Comparison of ENCODE assay signal across 8 mouse cellular contexts in the genomic region with DNA sequence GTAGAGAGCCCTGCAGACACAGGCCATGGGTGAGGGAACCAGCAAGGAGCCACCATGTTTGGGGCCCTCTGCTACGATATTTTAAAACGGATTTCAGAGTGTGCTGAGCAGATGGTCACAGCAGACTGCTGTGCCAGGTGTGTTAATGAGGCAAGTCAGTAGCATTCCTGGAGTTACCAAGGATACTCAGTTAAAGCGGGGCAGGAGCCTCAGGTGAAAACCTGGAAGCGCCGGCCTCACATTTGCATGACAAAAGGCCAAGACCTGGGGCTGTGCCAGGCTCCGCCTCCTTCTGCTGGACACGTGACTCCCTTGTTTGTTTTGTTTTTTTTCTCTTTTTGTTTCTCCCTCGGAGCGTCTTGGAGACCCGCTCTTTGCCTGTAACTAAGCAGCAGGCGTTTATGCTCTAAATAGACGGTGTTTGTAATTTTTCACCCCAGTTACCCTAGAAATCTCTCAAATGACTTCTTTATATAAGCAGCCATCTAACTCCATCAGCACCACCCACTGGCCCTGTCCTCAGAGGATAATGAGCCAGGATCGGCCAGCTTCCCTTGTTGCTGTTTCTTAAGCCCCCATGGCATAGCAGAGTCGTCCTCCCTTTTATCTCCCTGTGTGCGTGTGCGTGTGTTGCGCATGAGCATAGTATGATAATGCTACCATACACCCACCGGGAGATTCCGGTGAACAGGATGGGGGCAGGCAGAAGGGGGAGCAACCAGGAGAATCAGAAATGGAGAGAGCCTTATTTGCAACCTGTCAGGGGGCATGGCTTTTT.
DNase-seq lines count a peak whose midpoint lies in the region; ATAC-seq lines count a peak whose summit lies in the region.

No protein-coding gene starts in this region.

- peak overlapping the region; percentile 57 for H3K9ac ChIP-seq in forebrain, embryonic 16.5 days (replicated peaks; ENCODE audit: low read depth, low read length)
- H3K9ac ChIP-seq in intestine, embryonic 15.5 days = no peak overlapping the region
- H3K9ac ChIP-seq in stomach, embryonic 15.5 days = no peak overlapping the region

- WGBS in forebrain, embryonic 16.5 days = under 1% methylated on average over 19 of the region's 19 CpGs
- WGBS in intestine, embryonic 15.5 days = 18% methylated on average over 19 of the region's 19 CpGs
- WGBS in stomach, embryonic 15.5 days = 11% methylated on average over 19 of the region's 19 CpGs

- H3K9me3 ChIP-seq in forebrain, embryonic 16.5 days (ENCODE audit: control insufficient read depth, low read length) = no peaks in the 10 kb centered on the region
- no peaks in the 10 kb centered on the region for H3K9me3 ChIP-seq in intestine, embryonic 15.5 days
- no peaks in the 10 kb centered on the region for H3K9me3 ChIP-seq in stomach, embryonic 15.5 days

- no peaks in the 10 kb centered on the region for H3K36me3 ChIP-seq in forebrain, embryonic 16.5 days (ENCODE audit: control insufficient read depth, insufficient read depth)
- no peaks in the 10 kb centered on the region for H3K36me3 ChIP-seq in intestine, embryonic 15.5 days
- H3K36me3 ChIP-seq in stomach, embryonic 15.5 days = no peaks in the 10 kb centered on the region

- H3K4me1 ChIP-seq in forebrain, embryonic 16.5 days (replicated peaks; ENCODE audit: control insufficient read depth, insufficient read depth, low read length) = peaks cover 19% of the 10 kb centered on the region
- H3K4me1 ChIP-seq in intestine, embryonic 15.5 days (replicated peaks) = peaks cover 18% of the 10 kb centered on the region; the same call in 1 of the 2 replicates
- H3K4me1 ChIP-seq in stomach, embryonic 15.5 days = peaks cover 10% of the 10 kb centered on the region; the same call in 1 of the 2 replicates

- peak; percentile 84 for ATAC-seq in forebrain, embryonic 16.5 days
- peak; percentile 59; the same call in 1 of the 2 replicates for ATAC-seq in intestine, embryonic 15.5 days
- ATAC-seq in stomach, embryonic 15.5 days (ENCODE audit: insufficient read depth, low FRiP score, low read depth) = peak; percentile 48

- peak overlapping the region; percentile 89 for H3K27ac ChIP-seq in forebrain, embryonic 16.5 days (ENCODE audit: low read length)
- H3K27ac ChIP-seq in intestine, embryonic 15.5 days = no peak overlapping the region
- H3K27ac ChIP-seq in stomach, embryonic 15.5 days = peak overlapping the region; percentile 16; the same call in 1 of the 2 replicates

- H3K4me3 ChIP-seq in forebrain, embryonic 16.5 days (replicated peaks; ENCODE audit: low read length) = peak overlapping the region; percentile 46
- H3K4me3 ChIP-seq in intestine, embryonic 15.5 days (replicated peaks) = peak overlapping the region; percentile 6
- H3K4me3 ChIP-seq in stomach, embryonic 15.5 days (replicated peaks) = peak overlapping the region; percentile 27

- DNase-seq in R1 (ENCODE audit: low read depth, low spot score) (peak; percentile 96), adipocyte (ENCODE audit: low spot score) (no peak)
- DNase-seq in cerebellum, adult 11-12 months = peak; percentile 51
- DNase-seq in left cerebral cortex, postnatal 10 days (ENCODE audit: extremely low spot score in 1 of 2, low spot score in 2 of 2) = peak; percentile 68 to 84
- peak; percentile 70 for DNase-seq in mesoderm, embryonic 11.5 days (ENCODE audit: low read depth, low spot score)

- peak overlapping the region; percentile 68 for H3K4me2 ChIP-seq in forebrain, embryonic 16.5 days (ENCODE audit: low read length)
- H3K4me2 ChIP-seq in intestine, embryonic 15.5 days (replicated peaks) = peak overlapping the region; percentile 55
- H3K4me2 ChIP-seq in stomach, embryonic 15.5 days = peak overlapping the region; percentile 47

- no peaks in the 10 kb centered on the region for H3K27me3 ChIP-seq in forebrain, embryonic 16.5 days (replicated peaks; ENCODE audit: control insufficient read depth, insufficient read depth, low read length)
- H3K27me3 ChIP-seq in intestine, embryonic 15.5 days (replicated peaks) = no peaks in the 10 kb centered on the region
- H3K27me3 ChIP-seq in stomach, embryonic 15.5 days (replicated peaks) = no peaks in the 10 kb centered on the region

- intact Hi-C loops in left cerebral cortex, postnatal 10 days (cut with DNase I) = no loop called here
